Mouse (Mus musculus): ENCODE measurements around the gene Pmm1. TPM values are rescaled to one million over a fixed set of nuclear protein-coding genes. Genes with fewer than 3 reads are reported as not detected.
A peak's percentile ranks its signal among the peaks of the same experiment; 100 is the strongest.

The Pmm1 gene
- polyA plus RNA-seq, 1 experiment from 2014 or later = 84.5 TPM

DNA sequence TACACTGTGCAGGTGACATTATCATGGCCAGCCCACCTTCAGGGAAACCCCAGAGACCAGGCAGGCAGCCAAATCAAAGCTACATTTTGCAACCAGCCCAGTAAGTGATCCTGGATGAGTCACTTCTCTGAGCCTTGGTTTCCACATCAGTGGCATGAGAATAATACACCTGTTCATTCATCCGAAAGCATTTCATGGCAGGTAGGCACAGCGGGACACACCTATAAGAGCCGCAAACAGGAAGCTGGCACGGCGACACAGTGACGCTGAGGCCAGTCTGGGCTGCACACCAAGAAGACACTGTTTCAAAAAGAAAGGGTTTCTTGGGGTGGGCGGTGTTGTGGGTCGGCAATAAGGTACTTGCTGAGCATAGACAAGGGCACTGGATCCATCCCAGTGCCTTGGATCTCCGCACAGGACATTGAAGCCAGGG lies 6.6 kb downstream of the Pmm1 start:
- peaks cover 12% of the 10 kb centered on the region for H3K4me1 ChIP-seq
- ATAC-seq (replicated peaks) = no peak
- H3K27me3 ChIP-seq = no peaks in the 10 kb centered on the region
- H3K36me3 ChIP-seq = peaks cover 36% of the 10 kb centered on the region
- no peak overlapping the region for H3K9ac ChIP-seq (replicated peaks)
- no peaks in the 10 kb centered on the region for H3K9me3 ChIP-seq
- 91% methylated on average over 9 of the region's 9 CpGs for WGBS
- H3K27ac ChIP-seq (replicated peaks) = no peak overlapping the region
- no peak overlapping the region for H3K4me2 ChIP-seq (replicated peaks)
- H3K4me3 ChIP-seq = no peak overlapping the region

DNA sequence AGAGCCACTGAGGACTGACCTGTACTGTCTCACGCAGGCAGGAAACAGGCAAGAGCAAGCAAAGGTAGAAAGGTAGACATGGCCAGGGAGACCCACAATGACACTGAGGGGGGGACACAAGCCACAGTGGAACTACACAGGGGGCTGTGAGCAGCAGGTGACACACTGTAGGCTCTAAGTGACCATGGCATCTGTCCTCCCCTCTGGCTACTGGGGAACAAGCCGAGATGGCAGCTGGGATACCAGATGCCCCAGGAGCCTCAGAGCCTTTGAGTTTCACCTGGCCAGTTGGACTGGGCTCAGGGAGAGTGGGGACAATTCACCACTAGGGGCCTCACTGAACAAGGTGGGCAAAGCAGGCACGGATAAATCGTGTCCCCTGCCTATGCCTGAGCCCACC lies 8.4 kb downstream of the Pmm1 start:
- H3K9me3 ChIP-seq = no peaks in the 10 kb centered on the region
- H3K27me3 ChIP-seq = no peaks in the 10 kb centered on the region
- peaks cover 4% of the 10 kb centered on the region; the same call in 1 of the 2 replicates for H3K4me1 ChIP-seq
- no peak for ATAC-seq (replicated peaks)
- no peak overlapping the region for H3K4me2 ChIP-seq (replicated peaks)
- peaks cover 39% of the 10 kb centered on the region for H3K36me3 ChIP-seq
- H3K9ac ChIP-seq (replicated peaks) = no peak overlapping the region
- no peak overlapping the region for H3K4me3 ChIP-seq
- no peak overlapping the region for H3K27ac ChIP-seq (replicated peaks)
- WGBS = 90% methylated on average over 4 of the region's 4 CpGs

DNA sequence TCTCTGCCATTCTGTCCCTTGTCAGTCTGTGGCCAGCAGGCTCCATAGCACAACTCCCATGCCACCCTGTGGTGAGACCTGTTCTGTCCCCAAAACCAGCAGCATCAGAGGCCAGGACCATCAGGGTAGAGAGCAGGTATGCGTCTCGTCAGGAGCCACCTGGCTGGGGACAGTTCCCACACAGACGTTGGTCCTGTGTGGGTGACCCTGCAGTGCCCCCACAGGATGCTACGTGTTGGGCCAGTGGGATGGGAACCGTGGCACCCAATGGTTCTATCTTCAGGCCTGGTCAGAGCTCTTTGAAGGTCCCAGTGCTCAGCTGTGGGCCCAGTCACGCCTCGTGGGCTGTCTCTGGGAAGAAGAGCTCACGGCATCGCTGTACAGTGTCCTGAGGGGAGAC lies 9.6 kb downstream of the Pmm1 start:
- H3K27me3 ChIP-seq = no peaks in the 10 kb centered on the region
- no peaks in the 10 kb centered on the region for H3K4me1 ChIP-seq
- H3K4me3 ChIP-seq = no peak overlapping the region
- no peaks in the 10 kb centered on the region for H3K9me3 ChIP-seq
- H3K36me3 ChIP-seq = peaks cover 48% of the 10 kb centered on the region
- ATAC-seq (replicated peaks) = no peak
- H3K4me2 ChIP-seq (replicated peaks) = no peak overlapping the region
- H3K9ac ChIP-seq (replicated peaks) = no peak overlapping the region
- WGBS = 88% methylated on average over 9 of the region's 9 CpGs
- H3K27ac ChIP-seq (replicated peaks) = no peak overlapping the region

DNA sequence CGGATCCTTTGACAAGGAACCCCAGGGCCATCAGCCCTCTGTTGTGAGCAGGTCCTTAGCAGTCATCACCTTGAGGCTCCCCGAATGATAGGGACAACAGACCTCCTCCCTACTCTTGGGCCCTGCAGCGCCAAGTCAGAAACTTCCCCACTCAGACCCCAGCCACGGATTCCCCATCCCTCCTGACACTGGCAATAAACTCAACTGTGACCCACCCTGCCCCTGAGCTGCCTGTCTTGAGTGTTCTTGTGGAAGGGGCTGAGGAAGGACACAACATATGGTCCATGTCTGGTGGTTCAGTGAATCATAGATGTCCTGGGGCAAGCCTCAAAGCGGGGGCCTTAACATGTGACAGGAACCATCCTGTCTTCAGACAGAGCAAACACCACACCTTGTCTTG lies 10.0 kb downstream of the Pmm1 start:
- 89% methylated on average over 5 of the region's 5 CpGs for WGBS
- H3K9me3 ChIP-seq = no peaks in the 10 kb centered on the region
- no peaks in the 10 kb centered on the region for H3K4me1 ChIP-seq

DNA sequence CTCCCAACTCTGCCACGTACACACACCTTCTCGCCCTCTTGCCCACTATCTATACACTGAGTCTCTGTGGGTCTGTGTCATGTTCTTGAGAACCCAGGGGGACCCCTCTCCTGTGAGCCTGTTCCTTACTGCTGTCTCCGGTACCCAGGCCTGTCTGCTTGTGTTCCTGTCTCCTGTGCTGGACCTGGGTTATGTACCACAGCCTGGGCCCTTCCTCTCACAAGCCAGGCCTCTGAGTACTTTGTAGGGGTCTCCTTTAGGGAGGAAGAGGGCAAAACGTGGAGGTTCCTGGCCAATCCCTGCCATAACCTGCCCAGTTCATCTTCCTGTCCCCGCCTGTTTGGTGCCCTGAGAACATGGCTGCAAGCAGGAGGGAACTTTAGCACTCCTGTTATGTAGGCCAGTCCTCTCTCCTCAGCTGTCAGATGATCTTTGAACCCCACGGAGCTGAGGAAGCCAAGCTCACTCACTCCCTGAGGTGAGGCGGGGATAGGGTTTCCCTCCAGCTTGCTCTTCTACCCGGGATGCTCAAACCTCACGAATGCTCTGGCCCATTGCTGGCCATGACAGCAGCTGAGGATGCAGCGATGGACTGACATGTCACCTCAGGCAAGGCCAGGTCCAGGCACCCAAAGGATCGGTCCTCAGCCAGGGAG lies 11.1 kb downstream of the Pmm1 start:
- Histone ChIP-seq H3K36me3 (peaks cover 41% of the 10 kb centered on the region), H3K9me3 (no peaks in the 10 kb centered on the region), H3K27me3 (no peaks in the 10 kb centered on the region), H3K27ac (replicated peaks) (no peak overlapping the region), H3K4me3 (no peak overlapping the region), H3K9ac (replicated peaks) (no peak overlapping the region), H3K4me2 (replicated peaks) (no peak overlapping the region), H3K4me1 (no peaks in the 10 kb centered on the region)
- ATAC-seq (replicated peaks) = no peak
- WGBS = 76% methylated on average over 11 of the region's 11 CpGs

More for the DNA sequence above, 10.0 kb downstream of the Pmm1 start:
- Histone ChIP-seq H3K36me3 (peaks cover 48% of the 10 kb centered on the region), H3K4me2 (replicated peaks) (no peak overlapping the region), H3K27ac (replicated peaks) (no peak overlapping the region), H3K9ac (replicated peaks) (no peak overlapping the region), H3K4me3 (no peak overlapping the region), H3K27me3 (no peaks in the 10 kb centered on the region)
- ATAC-seq (replicated peaks) = no peak

- Histone ChIP-seq H3K4me3 (no peak overlapping the region), H3K36me3 (peaks cover 36% of the 10 kb centered on the region), H3K9ac (replicated peaks) (no peak overlapping the region), H3K4me1 (no peaks in the 10 kb centered on the region), H3K27me3 (no peaks in the 10 kb centered on the region), H3K9me3 (no peaks in the 10 kb centered on the region), H3K4me2 (replicated peaks) (no peak overlapping the region), H3K27ac (replicated peaks) (no peak overlapping the region)
- no peak for ATAC-seq (replicated peaks)
- WGBS = 86% methylated on average over 10 of the region's 10 CpGs
Observed at GRCm38 (mm10) chr15:81949076-81949475, 11.7 kb downstream of the Pmm1 start.

DNA sequence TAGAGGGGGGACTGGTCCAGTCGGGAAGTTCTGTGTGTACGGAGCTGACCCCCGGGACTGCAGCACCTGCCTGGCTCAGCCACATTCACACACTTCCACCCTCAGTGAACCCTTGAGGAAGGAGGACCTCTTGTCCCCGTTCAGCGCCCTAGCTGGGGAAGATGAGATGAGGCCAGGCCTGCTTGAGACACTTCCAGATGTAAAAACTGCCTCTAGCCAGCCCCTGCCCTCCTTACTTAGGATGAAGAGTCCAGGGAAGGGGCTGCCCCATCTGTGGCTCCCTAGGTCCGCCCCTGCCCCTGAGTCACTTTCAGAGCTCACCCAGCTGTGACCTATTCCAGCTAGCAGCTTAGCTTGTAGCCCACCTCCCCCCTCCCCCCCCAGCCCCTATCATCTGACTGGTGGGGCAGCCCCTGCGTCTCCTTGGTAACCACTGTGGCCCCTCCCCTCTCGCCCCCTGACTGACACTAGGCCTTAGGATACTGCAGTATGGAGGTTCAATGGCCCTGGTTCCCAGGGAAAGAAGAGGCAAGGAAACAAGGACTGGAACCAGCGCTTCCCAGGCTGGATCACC lies 17.5 kb downstream of the Pmm1 start:
- H3K4me2 ChIP-seq (replicated peaks) = no peak overlapping the region
- no peaks in the 10 kb centered on the region for H3K27me3 ChIP-seq
- H3K36me3 ChIP-seq = peaks cover 12% of the 10 kb centered on the region
- H3K4me1 ChIP-seq = peaks cover 21% of the 10 kb centered on the region
- no peak overlapping the region for H3K9ac ChIP-seq (replicated peaks)
- no peaks in the 10 kb centered on the region for H3K9me3 ChIP-seq
- 15% methylated on average over 9 of the region's 9 CpGs for WGBS
- no peak overlapping the region for H3K27ac ChIP-seq (replicated peaks)
- ATAC-seq (replicated peaks) = 0 out of 2 replicates have a peak, but pooled peaks have one; percentile 14
- no peak overlapping the region for H3K4me3 ChIP-seq

- WGBS = 93% methylated on average over 2 of the region's 2 CpGs
- Histone ChIP-seq H3K4me2 (replicated peaks) (no peak overlapping the region), H3K4me1 (peaks cover 39% of the 10 kb centered on the region), H3K4me3 (no peak overlapping the region), H3K9ac (replicated peaks) (no peak overlapping the region), H3K27me3 (no peaks in the 10 kb centered on the region), H3K36me3 (no peaks in the 10 kb centered on the region; the same call in 1 of the 2 replicates), H3K27ac (replicated peaks) (no peak overlapping the region), H3K9me3 (no peaks in the 10 kb centered on the region)
- ATAC-seq (replicated peaks) = no peak
Observed at GRCm38 (mm10) chr15:81941010-81941409, 19.7 kb downstream of the Pmm1 start.

- no peaks in the 10 kb centered on the region; the same call in 1 of the 2 replicates for H3K36me3 ChIP-seq
- H3K4me2 ChIP-seq (replicated peaks) = no peak overlapping the region
- H3K27me3 ChIP-seq = no peaks in the 10 kb centered on the region
- H3K4me1 ChIP-seq = peaks cover 39% of the 10 kb centered on the region
- WGBS = 91% methylated on average over 5 of the region's 5 CpGs
- no peak overlapping the region for H3K27ac ChIP-seq (replicated peaks)
- H3K4me3 ChIP-seq = no peak overlapping the region
- H3K9me3 ChIP-seq = no peaks in the 10 kb centered on the region
- no peak overlapping the region for H3K9ac ChIP-seq (replicated peaks)
- ATAC-seq (replicated peaks) = no peak
Observed at GRCm38 (mm10) chr15:81940219-81940618, 20.5 kb downstream of the Pmm1 start.

- H3K4me2 ChIP-seq (replicated peaks) = no peak overlapping the region
- H3K9ac ChIP-seq (replicated peaks) = no peak overlapping the region
- no peak overlapping the region for H3K4me3 ChIP-seq
- H3K27me3 ChIP-seq = no peaks in the 10 kb centered on the region
- H3K36me3 ChIP-seq = no peaks in the 10 kb centered on the region; the same call in 1 of the 2 replicates
- WGBS = 92% methylated on average over 4 of the region's 4 CpGs
- H3K27ac ChIP-seq (replicated peaks) = no peak overlapping the region
- ATAC-seq (replicated peaks) = no peak
- peaks cover 39% of the 10 kb centered on the region for H3K4me1 ChIP-seq
- no peaks in the 10 kb centered on the region for H3K9me3 ChIP-seq
Observed at GRCm38 (mm10) chr15:81939774-81940173, 21.0 kb downstream of the Pmm1 start.

DNA sequence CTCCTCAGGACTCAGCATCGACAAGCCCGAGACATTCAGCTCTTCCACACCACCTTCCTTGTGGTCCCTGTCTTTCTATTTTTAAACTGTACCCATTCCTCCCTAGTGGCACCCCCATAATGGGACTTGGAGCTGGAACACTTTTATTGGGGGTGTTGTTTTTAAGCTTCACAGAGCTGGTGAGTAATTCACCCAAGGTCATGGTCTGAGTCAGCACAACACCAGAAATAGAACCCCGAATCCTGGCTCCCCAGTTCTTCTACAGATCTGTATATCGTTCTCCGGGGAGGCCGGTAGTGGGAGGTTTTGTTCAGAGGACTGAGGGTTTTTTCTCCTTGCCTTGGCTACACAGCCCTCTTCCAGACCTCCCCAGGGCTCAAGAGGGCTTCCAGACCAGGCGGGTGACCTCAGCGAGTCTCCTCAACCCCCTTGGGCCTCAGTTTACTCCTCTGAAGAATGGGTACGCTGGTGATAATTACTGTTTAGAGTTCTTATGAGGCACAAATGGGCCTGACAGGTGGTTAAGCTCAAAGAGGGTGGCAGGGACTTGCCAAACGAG lies 21.5 kb downstream of the Pmm1 start:
- Histone ChIP-seq H3K36me3 (no peaks in the 10 kb centered on the region; the same call in 1 of the 2 replicates), H3K4me1 (peaks cover 39% of the 10 kb centered on the region), H3K9ac (replicated peaks) (no peak overlapping the region), H3K4me3 (no peak overlapping the region), H3K27me3 (no peaks in the 10 kb centered on the region), H3K27ac (replicated peaks) (no peak overlapping the region), H3K4me2 (replicated peaks) (no peak overlapping the region), H3K9me3 (no peaks in the 10 kb centered on the region)
- no peak for ATAC-seq (replicated peaks)
- 87% methylated on average over 10 of the region's 10 CpGs for WGBS

DNA sequence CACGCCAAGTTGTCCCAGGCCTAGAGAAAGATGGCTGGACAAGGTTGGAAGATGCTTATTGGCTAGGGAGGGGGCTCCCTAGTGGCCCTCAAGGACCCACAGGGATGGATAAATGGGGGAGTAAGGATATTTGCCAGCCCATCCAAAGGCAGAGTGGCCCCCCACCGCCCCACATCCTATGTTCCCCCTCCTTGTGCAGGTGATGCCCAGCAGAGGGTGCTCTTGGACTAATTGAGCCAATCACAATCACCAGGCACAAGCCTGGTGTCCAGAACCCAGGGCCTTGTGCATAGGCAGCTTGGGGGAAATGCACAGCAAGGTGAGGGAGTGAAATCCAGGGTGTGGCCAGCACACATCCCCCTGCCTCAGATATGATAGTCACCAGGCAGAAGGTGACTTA lies 22.5 kb downstream of the Pmm1 start:
- peak overlapping the region; percentile 68 for H3K9ac ChIP-seq (replicated peaks)
- H3K36me3 ChIP-seq = no peaks in the 10 kb centered on the region; the same call in 1 of the 2 replicates
- no peaks in the 10 kb centered on the region for H3K9me3 ChIP-seq
- no peaks in the 10 kb centered on the region for H3K27me3 ChIP-seq
- WGBS = 22% methylated on average over 2 of the region's 2 CpGs
- peaks cover 37% of the 10 kb centered on the region for H3K4me1 ChIP-seq
- H3K27ac ChIP-seq (replicated peaks) = peak overlapping the region; percentile 85
- H3K4me3 ChIP-seq = peak overlapping the region; percentile 57
- ATAC-seq (replicated peaks) = 0 out of 2 replicates have a peak, but pooled peaks have one; percentile 33
- peak overlapping the region; percentile 79 for H3K4me2 ChIP-seq (replicated peaks)
